Mouse (Mus musculus) B cell, adult 2 months (primary cell): ENCODE results near the gene Abcc10.
A peak's percentile ranks its signal among the peaks of the same experiment; 100 is the strongest.

Source experiments
- DNase-seq, 2 experiments: peaks; one replicate each; pipeline ENCODE4 v3.0.0; 2022

Gene Abcc10

DNA sequence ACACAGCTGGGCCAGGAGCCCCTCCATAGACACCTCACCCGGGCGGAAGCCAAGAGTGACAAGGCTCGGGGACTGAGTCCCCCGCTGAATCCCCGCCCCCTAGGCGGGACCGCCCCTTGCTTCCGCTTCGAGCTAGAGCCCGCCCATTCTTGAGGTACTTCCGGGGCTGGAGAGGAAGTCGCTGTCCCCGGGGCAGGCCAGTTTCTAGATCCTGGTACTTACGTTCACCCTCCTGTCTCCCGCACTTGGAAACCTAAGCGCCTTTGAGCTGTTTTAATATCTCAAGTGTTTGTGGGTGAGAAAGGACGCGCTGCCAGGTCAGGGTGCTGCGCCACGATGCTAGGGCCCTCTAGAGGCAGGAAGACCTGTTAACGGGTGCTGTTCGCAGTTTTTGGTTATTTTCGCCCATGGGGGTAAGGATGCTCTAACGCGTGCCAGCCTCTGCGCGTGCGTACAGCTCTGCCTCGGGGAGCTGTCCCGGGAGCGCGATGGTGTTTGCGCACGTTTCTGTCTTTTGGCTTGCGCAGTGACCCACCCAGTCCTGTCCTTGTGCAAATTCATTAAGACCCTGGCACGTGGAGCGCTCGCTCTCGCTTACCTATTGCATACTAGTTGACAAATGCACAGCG is at the start of gene Abcc10:
Gene Abcc10, minus strand, starts transcription at position 447 of the 629 bp plus-strand sequence.
- peak; percentile 99 for DNase-seq

DNA sequence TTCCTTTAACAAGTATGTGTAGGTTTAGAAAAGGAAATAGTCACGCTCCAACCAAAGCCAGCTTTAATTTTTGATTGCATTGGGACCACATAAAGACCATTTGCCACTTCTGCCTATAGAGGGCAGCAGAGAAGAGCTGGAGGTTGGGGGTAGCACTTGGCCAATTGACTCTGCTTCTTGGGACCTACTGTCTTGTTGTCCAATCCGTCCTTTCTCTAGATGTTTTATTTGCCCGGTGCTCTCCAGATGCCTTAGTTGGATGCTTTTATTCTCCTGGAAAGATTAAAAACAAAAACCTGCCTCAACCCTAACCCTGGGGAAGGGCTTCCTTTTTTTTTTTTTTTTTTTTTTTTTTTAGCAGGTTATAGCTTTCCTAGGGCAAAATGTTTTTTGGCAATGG is 43.6 kb upstream of the Abcc10 start:
- DNase-seq, result peak; percentile 74 to 79

DNA sequence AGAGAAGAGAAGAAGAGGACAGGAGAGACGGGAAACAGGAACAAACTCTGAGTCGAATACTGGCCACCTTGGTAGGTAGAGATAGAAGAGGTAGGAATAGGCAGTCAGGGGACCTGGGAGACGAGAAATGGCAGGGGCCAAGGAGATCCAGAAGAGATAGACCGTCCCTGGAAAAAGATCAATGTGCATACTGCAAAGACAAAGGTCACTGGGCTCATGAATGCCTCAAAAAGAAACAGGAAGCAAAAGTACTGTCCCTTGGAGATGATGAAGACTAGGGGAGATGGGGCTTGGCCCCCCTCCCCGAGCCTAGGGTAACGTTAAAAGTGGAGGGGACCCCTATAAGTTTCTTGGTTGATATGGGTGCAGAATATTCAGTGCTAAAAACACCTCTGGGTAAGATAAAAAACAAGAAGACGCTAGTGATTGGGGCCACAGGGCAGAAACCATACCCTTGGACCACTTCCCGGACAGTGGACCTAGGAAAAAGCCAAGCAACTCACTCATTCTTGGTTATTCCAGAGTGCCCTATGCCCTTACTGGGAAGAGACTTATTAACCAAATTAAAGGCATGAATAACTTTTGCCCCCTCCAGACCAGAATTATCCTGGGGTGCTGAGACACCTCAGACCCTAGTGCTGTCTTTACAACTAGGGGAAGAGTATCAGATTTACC is 23.0 kb upstream of the Abcc10 start:
- no peak for DNase-seq

DNA sequence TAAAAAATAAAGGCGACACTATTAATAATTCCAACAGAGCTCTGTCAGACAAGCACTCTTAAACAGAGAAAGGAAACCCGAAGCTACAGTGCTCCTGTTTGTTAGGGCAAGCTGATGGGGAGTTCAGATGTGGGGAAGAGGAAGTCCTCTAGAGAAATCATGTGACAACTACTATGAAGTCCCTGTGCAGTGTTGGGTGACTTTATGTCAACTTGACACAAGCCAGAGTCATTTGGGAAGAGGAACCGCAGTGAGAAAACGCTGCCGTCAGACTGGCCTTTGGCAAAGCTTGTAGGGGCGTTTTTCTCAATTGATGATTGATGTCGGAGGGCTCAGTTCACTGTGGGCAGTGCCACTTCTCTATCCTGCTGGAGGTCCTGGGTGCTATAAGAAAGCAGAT is 13.1 kb upstream of the Abcc10 start:
- DNase-seq, result peak; percentile 45 to 58

DNA sequence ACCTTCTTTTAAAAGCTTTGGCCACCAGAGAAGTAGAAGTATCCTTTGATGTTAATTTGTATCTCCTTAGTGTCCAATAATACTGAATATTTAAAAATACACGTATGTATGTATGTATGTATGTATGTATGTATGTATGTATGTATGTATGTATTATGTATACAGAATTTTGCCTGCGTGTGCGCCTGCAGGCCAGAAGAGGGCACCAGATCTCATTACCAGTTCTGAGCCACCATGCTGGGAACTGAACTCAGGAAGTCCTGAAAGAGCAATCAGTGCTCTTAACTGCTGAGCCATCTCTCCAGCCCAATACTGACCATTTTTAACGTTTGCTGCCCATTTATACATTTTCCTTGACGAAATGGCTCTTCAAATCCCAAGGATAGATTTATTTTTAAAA is 8.3 kb upstream of the Abcc10 start:
- DNase-seq, result peak; percentile 52 to 59

DNA sequence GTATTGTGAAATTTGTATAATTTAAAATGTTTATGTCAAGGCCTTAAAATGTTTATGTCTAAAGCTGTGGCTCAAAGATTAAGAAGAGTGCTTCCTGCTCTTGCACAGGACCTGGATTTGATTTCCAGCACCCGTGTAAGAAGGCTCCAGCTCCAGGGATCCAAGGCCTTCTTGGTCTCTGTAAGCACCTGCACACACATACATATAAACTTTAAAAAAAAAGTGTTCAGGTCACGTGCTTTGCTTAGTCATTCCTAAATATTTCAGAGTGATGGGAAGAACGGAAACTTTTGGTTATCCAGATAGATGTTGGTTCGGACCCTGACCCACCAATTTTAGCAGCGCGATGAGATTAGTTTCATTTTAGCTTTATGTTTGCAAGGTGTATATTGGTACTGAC is 571 bp upstream of the Abcc10 start:
- DNase-seq, result no peak

DNA sequence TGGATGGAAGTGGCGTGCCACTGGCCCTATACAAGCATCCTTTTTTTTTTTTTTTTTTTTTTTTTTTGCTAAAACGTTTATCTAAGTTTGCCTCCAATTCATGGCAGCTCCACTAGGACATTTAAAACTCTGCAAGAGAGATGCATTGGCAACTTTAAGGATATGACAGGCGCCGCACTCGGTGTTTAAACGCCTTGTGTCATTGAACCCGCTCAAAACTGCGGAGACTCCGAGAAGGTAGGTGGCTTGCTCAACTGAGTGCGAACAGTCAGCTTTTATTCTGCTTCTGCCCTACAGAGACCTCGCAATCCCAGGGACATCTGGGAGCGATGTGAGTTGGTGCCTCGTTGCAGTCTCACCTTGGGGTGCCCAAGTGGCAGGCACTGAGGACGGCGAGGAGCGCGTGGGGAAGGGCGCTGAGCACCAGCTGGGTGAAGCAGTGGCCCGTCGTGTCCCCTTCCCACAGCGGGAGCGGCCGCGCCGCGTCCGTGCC is 693 bp downstream of the Abcc10 start:
- no peak for DNase-seq

DNA sequence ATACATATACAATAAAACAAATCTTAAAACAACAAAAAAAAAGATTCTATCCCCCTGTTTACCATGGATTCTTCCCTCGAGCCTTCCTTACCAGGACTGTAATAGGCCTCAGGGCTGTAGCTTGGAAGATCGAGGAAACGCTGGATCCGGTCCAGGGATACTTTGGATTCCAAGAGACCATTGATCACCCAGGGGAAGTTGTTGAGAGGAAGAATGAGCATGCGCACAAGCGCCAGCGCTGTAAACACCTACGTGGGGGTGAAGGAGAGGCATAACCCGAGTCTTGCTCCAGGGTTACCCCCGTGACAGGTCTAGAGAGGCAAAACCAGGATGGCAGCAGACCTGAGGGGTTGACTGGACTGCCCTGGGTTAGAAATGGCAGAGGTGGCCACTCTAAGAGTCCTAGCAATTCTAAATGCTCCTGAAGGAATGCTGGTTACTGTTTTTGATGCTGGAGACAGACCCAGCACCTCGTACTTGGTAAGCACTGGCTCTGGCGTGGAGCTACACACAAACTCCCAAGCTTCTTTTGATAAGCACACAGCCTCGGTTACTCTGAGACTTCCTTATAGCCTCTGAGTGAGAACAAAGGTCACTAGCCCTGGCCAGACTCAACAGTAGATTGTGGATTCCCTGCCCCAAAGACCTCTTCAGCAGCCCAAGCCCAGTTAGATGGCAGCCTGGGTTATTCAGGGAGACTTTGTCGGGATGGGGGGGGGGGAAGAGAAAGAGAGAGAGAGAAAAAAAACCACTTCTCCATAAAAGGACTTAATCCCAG is 5.9 kb downstream of the Abcc10 start:
- no peak for DNase-seq

DNA sequence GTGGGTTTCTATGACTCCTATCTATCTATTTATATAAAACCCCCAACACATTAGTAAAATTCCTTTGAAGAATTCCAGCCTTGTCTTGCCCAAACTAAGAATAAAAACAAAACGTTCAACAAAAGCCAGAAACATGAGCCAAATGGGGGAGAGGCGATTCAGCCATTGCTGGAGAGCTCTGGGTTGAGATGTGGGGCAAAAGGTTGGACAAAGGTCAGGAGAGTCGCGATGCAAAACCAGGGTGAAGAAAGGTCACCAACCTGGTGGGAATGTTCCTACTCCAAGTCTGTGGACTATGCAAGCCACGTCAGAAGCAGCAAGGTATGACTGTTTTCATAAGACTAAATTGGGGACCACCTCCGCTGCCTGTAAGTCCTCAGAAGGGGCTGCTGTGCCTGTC is 7.7 kb downstream of the Abcc10 start:
- DNase-seq, result no peak

DNA sequence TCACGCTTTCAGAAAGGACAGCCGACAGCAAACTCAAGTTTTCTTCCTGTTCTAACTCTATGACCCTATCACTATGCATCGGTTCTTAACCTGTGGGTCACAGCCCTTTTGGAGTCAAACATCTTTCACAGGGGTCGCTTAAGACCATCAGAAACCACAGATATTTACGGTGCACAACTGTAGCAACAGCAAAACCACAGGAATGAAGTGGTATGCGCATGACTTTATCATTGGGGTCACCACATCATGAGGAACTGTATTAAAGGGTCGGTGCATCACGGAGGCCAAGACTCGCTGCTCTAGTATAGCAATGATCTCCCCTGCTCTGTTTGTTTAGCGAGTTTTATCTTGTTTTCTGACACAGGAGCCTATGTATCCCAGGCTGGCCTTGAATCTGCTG is 12.3 kb downstream of the Abcc10 start:
- DNase-seq, result no peak

DNA sequence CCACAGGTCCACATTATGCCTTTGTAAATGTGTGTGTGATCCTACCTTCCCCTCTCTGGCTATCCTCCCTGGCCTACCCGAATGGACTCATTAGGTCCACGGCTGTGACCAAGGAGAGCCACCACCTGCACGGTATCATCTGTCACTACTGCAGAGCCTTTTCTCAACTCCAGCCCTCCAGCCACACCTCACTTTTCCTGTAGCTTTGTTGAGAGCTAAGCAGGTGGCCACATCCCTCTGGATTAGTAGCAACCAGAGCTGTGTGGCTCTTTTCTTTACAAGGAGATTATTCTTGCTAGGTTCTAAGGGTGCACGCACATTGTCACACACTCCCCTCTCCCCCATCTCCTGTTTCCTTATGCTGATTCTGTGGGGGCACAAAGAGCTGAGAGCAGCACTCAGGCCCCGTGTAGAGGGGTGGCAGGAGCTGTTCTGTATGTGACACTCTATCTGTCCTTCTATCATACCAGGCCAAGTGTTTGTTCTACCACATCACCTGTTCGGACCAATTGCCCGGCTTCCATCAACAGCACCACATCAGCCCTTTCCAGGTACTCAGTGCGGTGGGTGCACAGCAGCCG is 14.9 kb downstream of the Abcc10 start:
- DNase-seq, result no peak

DNA sequence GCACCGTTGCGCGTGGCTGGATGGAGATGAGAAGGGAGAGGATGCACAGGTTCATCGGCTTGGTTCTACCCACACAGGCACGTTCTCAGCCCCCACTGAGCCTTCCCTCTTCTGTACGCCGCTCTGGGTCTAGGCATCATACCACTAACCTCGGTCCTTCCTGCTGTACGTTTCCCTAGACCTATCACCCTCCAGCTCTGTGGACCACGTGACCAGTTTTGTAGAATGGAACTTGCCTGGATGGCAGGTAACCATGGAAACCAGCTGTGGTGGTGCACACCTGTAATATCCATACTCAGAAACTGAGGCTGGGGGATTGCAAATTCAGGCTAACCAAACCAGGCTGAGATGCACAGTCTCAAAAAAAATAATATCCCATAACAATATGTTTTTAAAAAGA is 17.6 kb downstream of the Abcc10 start:
- DNase-seq, result no peak

DNA sequence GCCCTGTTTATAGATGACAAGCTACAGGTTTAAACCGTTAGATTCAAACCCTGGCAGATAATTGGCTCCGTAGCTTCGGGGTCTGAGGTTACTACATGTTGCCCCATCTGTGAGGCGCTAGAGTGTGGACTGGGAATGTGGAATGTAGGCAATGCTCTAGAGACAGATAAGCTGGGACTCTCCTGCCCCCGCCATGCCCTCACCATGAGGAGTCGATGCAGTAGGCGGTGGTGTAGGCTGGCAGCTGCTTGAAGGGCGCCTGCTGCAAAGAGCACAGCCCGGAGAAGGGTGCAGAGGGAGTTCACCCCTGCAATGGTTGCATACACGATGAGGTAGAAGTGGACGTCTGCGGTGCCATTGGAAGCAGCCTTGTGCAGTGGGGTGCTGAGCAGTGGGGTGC is 18.3 kb downstream of the Abcc10 start:
- DNase-seq, result no peak

DNA sequence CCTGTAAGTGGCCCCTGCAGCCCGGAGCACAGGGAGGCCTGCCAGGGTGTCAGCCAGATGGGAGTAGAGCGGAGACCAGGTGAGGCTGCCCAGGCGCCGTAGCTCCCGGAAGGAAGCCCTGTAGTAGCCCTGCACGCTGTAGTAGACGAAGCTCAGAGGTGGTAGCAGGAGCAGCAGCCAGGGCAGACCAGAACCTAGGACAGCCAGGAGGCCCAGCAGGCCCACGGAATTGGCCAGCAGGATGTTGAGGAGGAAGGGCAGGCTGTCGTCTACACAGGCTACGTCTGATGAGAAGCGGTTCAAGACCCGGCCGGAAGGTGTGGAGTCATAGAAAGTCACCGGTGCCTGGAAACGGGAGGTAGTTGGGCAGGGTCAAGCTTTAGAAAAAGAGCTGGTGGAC is 21.2 kb downstream of the Abcc10 start:
- DNase-seq, result no peak

DNA sequence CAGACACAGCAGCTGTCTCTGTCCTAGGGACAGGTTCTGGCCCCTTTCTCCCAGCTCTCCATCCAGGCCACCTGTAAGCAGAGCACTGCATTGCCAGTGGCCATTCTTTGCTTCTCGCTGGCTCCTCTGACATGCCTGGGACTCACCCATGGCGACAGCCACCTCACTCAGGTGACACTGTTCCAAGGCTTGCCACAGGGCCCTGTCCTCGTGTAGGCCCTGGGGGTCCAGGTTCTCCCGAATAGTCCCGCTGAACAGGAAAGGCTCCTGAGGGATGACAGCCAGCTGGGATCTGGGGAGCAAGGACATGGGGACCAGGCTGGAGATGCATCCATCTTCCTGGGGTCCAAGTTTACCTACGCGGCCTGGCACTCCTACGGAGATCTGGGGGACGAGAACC is 24.0 kb downstream of the Abcc10 start:
- no peak for DNase-seq

DNA sequence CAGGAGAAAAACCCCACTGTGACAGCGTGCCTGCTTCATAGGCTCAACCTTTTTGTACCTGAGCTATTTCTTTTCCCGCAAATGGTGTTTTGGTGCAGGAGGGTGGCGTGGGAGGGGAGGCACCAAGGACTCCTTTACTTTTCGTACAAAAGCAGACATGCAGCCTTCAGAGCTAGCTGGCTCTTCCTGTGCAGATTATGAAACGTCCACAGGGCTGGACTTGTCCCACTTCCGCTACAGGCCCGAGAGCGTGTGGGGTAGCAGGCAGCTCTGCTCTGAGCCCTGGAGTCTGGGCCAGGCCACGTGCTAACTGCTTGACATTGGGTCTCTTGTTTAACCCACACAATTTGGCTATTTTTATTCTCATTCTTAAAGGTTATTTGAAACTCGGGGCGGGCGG is 26.3 kb downstream of the Abcc10 start:
- no peak for DNase-seq

DNA sequence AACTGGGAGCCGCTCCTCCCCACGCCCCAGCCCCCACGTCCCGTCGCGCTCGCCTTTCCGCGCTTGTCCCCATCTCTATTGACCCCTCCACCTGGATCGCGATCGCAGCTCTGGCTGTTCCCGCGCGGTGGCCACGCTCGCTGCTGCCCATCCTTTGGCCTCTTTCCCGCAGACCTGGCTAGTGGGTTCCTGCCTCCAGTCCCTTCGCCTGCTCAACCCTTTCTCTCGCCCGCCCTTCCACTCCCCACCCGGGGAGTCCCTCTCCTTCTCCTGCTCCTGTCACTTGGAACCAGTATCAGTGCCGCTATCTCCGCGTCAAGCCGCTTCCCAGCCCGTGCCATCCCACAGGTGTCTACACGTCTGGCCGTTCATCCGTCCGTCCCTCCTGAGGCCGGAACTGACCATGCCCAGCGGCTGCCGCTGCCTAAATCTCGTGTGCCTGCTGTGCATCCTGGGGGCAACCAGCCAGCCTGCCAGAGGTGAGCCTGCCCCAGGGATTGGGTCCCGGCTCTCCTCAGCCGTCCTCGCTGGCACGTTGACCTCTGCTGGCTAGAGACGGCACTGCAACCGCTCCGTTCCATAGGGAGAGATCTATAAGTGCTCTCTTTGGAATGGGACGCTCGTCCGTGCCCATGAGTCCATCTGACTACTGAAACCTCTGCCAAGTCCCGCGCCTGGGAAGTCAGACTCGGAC is 29.8 kb downstream of the Abcc10 start:
- peak; percentile 77 to 79 for DNase-seq

DNA sequence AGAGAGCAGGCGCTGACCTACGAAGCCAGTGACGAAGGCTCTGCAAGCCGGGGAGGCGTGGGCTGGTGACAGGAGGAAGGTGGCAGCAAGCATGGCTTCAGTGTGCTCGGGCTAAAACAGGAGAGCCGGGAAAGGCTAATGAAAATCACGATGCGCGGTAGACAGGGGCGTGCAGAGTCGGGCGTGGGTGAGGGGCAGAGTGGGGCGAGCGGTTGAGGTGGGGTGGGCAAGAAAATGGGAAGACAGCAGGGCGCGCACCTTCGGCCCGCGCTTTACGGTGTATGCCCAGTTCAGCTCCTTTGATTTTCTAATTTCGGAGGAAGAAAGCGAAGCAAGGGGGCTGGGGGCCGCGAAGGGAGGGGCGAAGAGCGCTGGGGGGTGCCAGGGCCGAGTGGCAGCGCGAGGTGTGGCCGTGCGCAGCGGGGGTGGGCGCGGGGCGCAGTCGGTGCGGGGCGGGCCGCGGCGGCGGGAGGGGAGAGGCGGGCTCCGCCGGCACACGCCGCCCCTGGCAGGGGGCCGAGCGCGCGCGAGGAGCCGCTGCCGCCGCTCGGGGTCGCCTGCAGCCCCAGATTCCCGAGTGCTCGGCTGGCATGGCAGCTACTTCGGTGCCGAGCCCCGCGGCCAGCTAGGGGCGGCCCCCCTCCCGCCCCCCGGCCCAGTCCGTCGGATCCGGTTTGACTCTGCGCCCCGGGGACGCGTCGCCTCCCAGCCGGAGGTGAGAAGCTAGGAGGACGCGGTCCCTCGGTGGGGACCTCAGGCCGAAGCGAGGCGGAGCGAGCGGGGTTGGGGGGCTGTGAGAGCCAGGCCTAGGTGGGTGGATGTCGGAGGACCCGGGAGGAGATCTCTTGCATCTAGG is 30.6 kb downstream of the Abcc10 start, which contains the start of gene Dlk2:
Gene Dlk2, plus strand, starts transcription at position 58 of the 856 bp plus-strand sequence.
- DNase-seq, result peak; percentile 34 to 41

DNA sequence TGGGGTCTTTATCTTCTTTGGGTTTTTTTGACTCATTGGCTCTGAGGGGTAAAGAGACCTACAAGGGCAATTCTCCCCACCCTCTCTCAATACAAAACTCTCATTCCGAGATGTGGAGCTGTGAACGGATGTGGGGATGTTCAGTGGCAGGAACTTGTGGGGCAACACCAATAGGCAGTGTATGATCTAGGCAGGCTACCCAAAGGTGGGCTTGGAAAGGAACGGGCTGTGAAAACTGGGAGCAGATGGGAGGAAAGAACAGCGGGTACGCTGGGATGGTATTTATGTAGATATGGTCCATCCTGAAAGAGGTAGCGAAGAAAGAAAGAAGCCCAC is 31.2 kb downstream of the Abcc10 start:
- no peak for DNase-seq

DNA sequence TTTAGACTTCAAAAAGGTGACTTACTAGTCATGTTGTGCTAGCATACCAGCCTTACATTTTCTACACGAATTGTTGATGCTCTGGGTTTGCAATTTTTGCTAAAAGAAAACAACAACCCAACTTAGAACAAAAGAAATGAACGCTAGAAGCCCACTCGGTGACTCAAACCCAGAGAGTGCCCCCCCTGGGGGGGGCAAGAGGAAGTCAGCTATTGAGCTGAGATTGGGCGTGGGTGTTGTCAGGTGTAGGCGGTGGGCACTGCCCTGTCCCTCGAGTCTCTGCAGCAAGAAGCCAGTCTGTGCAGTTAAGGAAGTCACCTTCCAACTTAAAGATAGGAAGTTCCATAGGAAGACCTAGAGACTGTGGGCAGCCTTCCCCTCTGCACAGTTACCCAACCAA is 31.6 kb downstream of the Abcc10 start:
- peak; percentile 35 to 46 for DNase-seq

DNA sequence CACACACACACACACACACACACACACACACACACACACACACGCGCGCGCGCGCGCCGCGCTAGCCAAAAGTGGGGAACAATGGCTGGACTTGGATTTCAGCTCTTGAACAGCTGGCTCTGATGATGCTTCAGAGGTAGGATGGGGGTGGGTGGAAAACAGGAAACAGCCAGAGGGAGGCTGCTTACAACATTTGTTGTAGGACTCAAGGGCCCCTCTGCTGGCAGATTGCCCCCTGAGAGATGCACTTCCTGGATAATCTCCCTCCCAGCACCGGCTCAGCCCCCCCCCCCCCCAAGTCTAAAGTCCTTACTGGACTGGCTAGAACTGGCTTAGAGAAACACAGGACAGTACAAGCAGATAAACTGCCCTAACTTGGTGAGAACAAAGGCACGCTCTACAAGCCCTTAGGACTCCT is 40.5 kb downstream of the Abcc10 start:
- no peak for DNase-seq

DNA sequence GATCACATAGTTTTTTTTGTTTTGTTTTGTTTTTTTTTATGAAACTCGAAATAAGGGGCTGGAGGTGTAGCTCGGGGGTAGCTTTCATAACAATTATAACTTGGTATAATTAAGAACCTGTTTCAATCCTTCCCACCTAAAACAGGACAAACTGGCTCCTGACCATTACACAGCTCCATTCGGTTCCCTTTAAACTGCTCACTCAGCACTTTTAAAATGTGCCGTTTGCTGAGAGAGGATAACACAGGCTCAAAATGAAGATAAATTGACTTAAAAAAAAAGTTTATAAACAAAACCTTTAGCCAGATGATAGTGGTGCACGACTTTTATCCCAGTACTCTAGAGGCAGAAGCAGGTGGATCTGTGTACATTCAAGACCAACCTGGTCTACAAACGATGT is 42.7 kb downstream of the Abcc10 start:
- no peak for DNase-seq
